Mouse (Mus musculus) adrenal gland (tissue): ENCODE measurements around the gene Sync.

Source experiments
- intact Hi-C: fragments of 180-260 bp; cut with DNase I; formaldehyde crosslinking; loops from one replicate; pipeline ENCODE4 v1.15.1; 2025
- microRNA-seq, 2 experiments: library from miRNA; unstranded; fragments of <30 nt; microRNA quantifications; one replicate each; pipeline ENCODE4; 2019

Gene Sync

GRCm38 (mm10) chr4:129354236-129354635 lies 66.8 kb downstream of the Sync start:
- intact Hi-C loops = no loop called here

- intact Hi-C loops = no loop called here
Measured at GRCm38 (mm10) chr4:129357613-129358163, 70.3 kb downstream of the Sync start.

Small RNAs within 50 kb of the gene (microRNA-seq; reads per million reads assigned to microRNA genes)
- 0 reads per million in 2 experiments for gene Gm22994
